Mouse (Mus musculus) ES-Bruce4 (cell line): ENCODE measurements around the gene Jmjd1c. TPM values are rescaled to one million over a fixed set of nuclear protein-coding genes. Genes with fewer than 3 reads are reported as not detected.

ENCODE experiments used
- H3K27ac ChIP-seq: 2 replicates; pipeline ENCODE4 v1.5.1; 2012; ENCODE audit warnings: low read length, inconsistent platforms; ENCODE audit not compliant: insufficient read depth
- H3K27me3 ChIP-seq: 2 replicates; pipeline ENCODE4 v1.6.1; 2012; ENCODE audit warnings: mild to moderate bottlenecking, low read length, inconsistent platforms; ENCODE audit not compliant: control insufficient read depth, poor library complexity, insufficient read depth, severe bottlenecking
- H3K36me3 ChIP-seq: 2 replicates; pipeline ENCODE4 v1.6.1; 2012; ENCODE audit warnings: inconsistent platforms, mild to moderate bottlenecking, low read length, moderate library complexity; ENCODE audit not compliant: control insufficient read depth, poor library complexity, insufficient read depth, severe bottlenecking
- H3K4me1 ChIP-seq: one replicate; pipeline ENCODE4 v1.8.1; 2011; ENCODE audit warnings: low read length; ENCODE audit not compliant: control insufficient read depth, insufficient read depth
- H3K4me3 ChIP-seq: 2 replicates; pipeline ENCODE4 v1.5.1; 2011; ENCODE audit warnings: low read depth, mild to moderate bottlenecking, low read length
- H3K9ac ChIP-seq: 2 replicates; pipeline ENCODE4 v1.6.1; 2012; ENCODE audit warnings: low read depth, mild to moderate bottlenecking, inconsistent platforms; ENCODE audit not compliant: poor library complexity, severe bottlenecking
- H3K9me3 ChIP-seq: replicated peaks from 2 replicates; pipeline ENCODE4 v1.6.1; 2012; ENCODE audit warnings: mild to moderate bottlenecking, low read length, inconsistent platforms; ENCODE audit not compliant: control insufficient read depth, poor library complexity, insufficient read depth, severe bottlenecking
- CTCF ChIP-seq: IDR thresholded peaks from one replicate; pipeline ENCODE4 v1.8.1; 2011; ENCODE audit warnings: low read depth, low read length
- EP300 ChIP-seq: IDR thresholded peaks from 2 replicates; pipeline ENCODE4 v1.6.1; 2011; ENCODE audit warnings: low read depth, low read length; ENCODE audit not compliant: insufficient read depth
- POLR2A ChIP-seq: IDR thresholded peaks from one replicate; pipeline ENCODE4 v1.8.1; 2011; ENCODE audit warnings: low read length; ENCODE audit not compliant: insufficient read depth
- polyA plus RNA-seq: library from polyadenylated mRNA; stranded (reverse); fragments of >200 nt; gene quantifications from 2 replicates; pipeline ENCODE4 v1.2.4, GENCODE M21; 2011; ENCODE audit warnings: low read depth; ENCODE audit not compliant: missing spikeins, insufficient read depth, insufficient read length

Gene Jmjd1c
- polyA plus RNA-seq, 1 experiment, result 141 TPM

DNA sequence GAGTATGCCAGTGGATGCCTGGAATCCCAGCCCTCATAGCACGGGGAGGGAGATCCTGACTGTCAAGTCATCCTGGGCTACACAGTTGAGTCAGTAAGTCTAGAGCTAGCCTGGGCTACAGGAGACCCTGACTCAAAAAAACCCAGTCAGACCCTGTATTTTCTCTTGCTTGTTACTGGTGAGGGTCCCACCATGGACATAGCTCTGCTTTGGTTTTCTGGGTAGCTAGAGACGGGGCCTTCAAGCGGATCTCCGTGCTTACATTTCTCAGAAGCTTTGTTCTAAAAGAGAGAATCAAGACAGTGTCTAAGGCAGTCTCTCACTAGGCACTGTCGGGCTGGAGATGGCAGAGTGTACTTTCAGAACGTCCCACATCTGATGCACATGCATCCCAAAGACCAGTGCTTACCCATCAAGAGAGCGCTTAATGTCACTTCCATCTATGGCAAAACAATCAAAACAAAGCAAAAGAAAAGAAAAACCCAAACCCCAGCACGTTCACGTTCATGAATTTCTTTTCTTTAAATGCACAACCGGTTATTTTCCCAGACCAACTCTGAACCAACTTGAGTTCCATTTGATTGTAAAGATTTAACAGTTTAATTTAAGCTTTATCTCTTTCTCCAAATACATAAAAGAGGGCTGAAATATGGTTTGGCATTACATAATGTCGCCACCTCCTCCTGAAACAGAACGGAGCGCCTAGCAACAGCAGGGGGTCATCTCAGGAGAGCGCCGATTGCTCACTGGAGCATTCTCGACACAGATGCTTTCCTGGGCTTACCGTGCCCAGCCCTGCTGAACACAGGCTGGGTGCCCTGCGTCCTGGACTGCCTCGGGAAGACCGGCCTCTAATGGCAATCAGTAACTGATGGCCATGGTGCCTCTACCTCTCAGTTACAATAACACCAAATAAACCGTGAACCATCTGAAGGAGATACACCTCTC, 19.7 kb upstream of the Jmjd1c start:
- H3K4me3 ChIP-seq, result no peak overlapping the region
- H3K9me3 ChIP-seq, result no peaks in the 10 kb centered on the region
- H3K27me3 ChIP-seq, result no peaks in the 10 kb centered on the region
- TF ChIP-seq EP300 (no peak), POLR2A (no peak)
- H3K27ac ChIP-seq, result no peak overlapping the region
- H3K36me3 ChIP-seq, result no peaks in the 10 kb centered on the region
- no peak overlapping the region for H3K9ac ChIP-seq
- peaks cover 4% of the 10 kb centered on the region for H3K4me1 ChIP-seq

DNA sequence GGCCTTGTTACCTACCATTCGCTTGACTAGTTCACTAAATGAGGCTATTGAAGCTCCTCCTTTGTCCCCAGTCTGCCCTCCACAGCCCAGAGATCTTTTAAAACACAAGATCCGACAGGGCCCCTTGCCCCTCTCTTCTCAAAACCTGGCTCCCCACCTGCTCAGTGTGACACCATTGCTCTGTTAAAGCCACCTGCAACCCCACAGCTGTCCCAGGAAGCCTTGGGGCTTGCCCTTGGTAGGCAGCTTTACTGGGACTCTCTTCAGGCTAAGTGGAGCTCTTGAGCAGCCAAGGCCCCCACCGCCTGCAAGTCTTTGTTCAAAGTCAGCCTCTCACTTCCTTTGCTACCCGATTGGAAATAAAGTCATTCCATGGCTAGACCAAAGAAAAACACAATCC, 16.9 kb upstream of the Jmjd1c start:
- no peaks in the 10 kb centered on the region for H3K36me3 ChIP-seq
- no peaks in the 10 kb centered on the region for H3K27me3 ChIP-seq
- peak overlapping the region; percentile 12 for H3K27ac ChIP-seq
- no peaks in the 10 kb centered on the region for H3K9me3 ChIP-seq
- no peak for TF ChIP-seq EP300
- no peak for TF ChIP-seq CTCF
- TF ChIP-seq POLR2A, result no peak
- no peak overlapping the region for H3K4me3 ChIP-seq
- peaks cover 5% of the 10 kb centered on the region for H3K4me1 ChIP-seq
- H3K9ac ChIP-seq, result 0 out of 2 replicates have a peak overlapping the region, but pooled peaks have one; percentile 2

DNA sequence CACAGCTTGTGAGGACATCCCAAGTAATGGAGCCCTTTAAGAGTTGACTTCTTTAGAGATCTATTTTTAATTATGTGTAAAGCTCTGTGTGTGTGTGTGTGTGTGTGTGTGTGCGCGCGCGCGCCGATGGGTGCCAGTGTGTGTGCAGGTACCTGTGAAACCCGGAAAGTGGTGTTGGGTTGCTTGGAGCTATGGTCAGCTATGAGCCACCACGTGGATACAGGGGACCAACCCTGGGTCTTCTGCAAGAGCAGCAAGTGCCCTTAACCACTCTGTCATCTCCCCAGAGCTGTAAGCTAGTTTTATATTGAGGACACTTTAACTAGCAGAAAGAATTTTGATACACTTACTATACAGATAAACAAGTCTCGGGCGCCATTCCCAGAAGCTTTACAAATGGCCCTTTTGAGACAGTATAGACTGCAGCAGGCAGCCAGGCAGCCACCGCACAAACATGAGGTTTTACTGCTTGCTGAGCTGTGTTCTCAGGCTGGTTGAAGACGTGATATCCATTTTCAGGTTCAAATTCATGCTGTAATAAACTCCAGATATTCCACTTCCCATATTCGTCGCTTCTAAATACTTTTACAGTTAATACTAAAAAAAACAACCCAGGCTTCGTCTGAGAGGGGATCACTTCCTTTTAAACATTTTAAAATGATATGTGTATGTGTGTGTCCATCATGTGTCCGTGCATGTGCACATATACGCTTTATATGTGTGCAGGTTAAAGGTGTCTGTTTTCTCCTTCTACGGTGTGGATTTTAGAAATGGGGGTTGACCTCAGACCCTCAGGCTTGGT, 14.5 kb upstream of the Jmjd1c start:
- no peaks in the 10 kb centered on the region for H3K36me3 ChIP-seq
- peaks cover 4% of the 10 kb centered on the region for H3K4me1 ChIP-seq
- H3K9me3 ChIP-seq, result no peaks in the 10 kb centered on the region

DNA sequence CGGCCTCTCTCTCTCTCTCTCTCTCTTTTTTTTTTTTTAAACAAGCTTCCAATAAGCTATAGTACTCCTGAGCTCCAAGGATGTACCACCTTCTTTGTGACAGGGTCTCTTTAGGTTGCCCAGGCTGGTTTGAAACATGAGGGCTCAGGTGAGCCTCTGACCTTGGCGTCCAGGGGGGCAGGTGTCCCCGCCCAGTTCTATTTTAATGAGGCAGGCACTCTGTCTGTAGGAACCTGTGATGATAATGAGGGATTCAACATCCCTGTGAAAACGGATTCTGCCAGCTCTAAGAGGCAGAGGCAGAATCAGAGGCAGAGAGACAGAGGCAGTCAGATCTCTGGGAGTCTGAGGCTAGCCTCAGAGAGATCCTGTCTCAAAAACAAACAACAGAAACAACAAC, 13.4 kb upstream of the Jmjd1c start:
- Histone ChIP-seq H3K27ac (peak overlapping the region; percentile 99), H3K27me3 (no peaks in the 10 kb centered on the region), H3K4me3 (no peak overlapping the region), H3K9me3 (no peaks in the 10 kb centered on the region), H3K36me3 (no peaks in the 10 kb centered on the region), H3K4me1 (peaks cover 2% of the 10 kb centered on the region), H3K9ac (no peak overlapping the region)
- TF ChIP-seq CTCF, result no peak
- peak; percentile 95 for TF ChIP-seq EP300

More for the DNA sequence above, 14.5 kb upstream of the Jmjd1c start:
- Histone ChIP-seq H3K27ac (no peak overlapping the region), H3K27me3 (no peaks in the 10 kb centered on the region), H3K9ac (no peak overlapping the region), H3K4me3 (no peak overlapping the region)
- TF ChIP-seq CTCF (no peak), POLR2A (no peak), EP300 (peak; percentile 63; the same call in 1 of the 2 replicates)

DNA sequence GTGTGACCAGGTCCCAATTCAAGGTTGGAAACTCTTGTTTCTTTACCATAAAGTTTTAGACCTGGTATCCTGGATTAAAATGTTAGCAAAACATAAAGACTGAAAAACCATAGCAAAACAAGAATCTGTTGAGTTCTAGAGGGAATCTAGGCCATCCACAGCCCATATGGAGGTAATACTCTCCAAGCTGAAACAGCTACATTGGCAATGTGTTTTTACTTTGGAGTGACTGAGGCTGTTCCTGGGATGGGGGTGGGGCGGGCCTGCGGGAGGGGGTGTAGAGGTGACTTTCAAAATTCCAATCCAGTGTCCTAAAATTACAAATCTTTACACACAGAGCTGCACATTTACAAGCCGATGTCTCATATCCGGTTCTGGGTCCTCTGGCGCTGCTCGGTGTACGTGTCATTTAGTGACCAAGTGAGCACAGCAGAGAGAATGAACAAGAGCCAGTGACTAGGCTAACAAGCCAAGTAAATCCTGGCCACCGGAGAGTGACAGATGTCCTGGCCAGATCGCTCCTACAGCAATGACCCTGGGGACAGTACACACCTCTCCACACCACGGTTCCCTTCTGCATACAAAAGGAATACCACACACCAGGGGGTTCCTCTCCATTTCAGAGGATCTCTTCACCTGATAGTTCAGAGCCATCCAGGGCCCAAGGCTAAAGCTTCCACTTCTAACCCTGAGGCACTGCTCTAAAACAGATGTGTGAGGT, 12.3 kb upstream of the Jmjd1c start:
- no peaks in the 10 kb centered on the region for H3K36me3 ChIP-seq
- H3K4me1 ChIP-seq, result peaks cover 2% of the 10 kb centered on the region
- TF ChIP-seq POLR2A, result no peak
- TF ChIP-seq EP300, result peak; percentile 98
- H3K4me3 ChIP-seq, result no peak overlapping the region
- no peak overlapping the region for H3K9ac ChIP-seq
- H3K27ac ChIP-seq, result peak overlapping the region; percentile 94
- no peaks in the 10 kb centered on the region for H3K9me3 ChIP-seq
- H3K27me3 ChIP-seq, result no peaks in the 10 kb centered on the region
